Mouse (Mus musculus): ENCODE results near the gene Zfp747. TPM values are rescaled to one million over a fixed set of nuclear protein-coding genes. Genes with fewer than 3 reads are reported as not detected.
A peak's percentile ranks its signal among the peaks of the same experiment; 100 is the strongest.
"Not testable (repeated sequence)": the region's sequence is repeated elsewhere in the genome, so short reads cannot be mapped to it uniquely, and the experiment has no call there.

Zfp747 gene
- total RNA-seq, 2 experiments from 2014 or later = 6.5 to 8.1 TPM

- TF ChIP-seq CTCF (IDR thresholded peaks at IDR 0.05) = no peak
- Histone ChIP-seq H3K27ac (no peak overlapping the region; the same call in 1 of the 2 replicates), H3K4me3 (no peak overlapping the region; the same call in 1 of the 2 replicates)
- intact Hi-C loops (cut with DNase I) = loop anchor here (5.0 kb wide), 1 partner anchor 43 kb away; the partner anchor contains the start of gene Zfp764
- DNase-seq (ENCODE audit: extremely low spot score in 1 of 2, low spot score in 2 of 2) = no peak
These were observed 11.7 kb downstream of the Zfp747 start for GRCm38 (mm10) chr7:127364166-127364565.

- no peak for TF ChIP-seq CTCF (IDR thresholded peaks at IDR 0.05)
- intact Hi-C loops (cut with DNase I) = loop anchor here (5.0 kb wide), 1 partner anchor 44 kb away; the partner anchor contains the start of gene Zfp764
- Histone ChIP-seq H3K27ac (peak overlapping the region; percentile 72), H3K4me3 (peak overlapping the region; percentile 41)
- peak in 1 of 2 experiments; percentile 41 for DNase-seq (ENCODE audit: extremely low spot score in 1 of 2, low spot score in 2 of 2)
These were observed 12.4 kb downstream of the Zfp747 start for GRCm38 (mm10) chr7:127363475-127363921.

GRCm38 (mm10) chr7:127362418-127362817 is 13.4 kb downstream of the Zfp747 start:
- H3K27ac ChIP-seq; DNase-seq (ENCODE audit: extremely low spot score in 1 of 2, low spot score in 2 of 2): not testable (repeated sequence)
- peak overlapping the region; percentile 26; the same call in 1 of the 2 replicates for H3K4me3 ChIP-seq
- intact Hi-C loops (cut with DNase I) = loop anchor here (1.0 to 5.0 kb wide), 3 partner anchors 45 to 136 kb away; partner anchors contain the start of gene Zfp764
- peak; percentile 88 for TF ChIP-seq CTCF (IDR thresholded peaks at IDR 0.05)

- intact Hi-C loops (cut with DNase I) = loop anchor here (5.0 kb wide), 1 partner anchor 46 kb away; the partner anchor contains the start of gene Zfp764
- H3K27ac ChIP-seq = no peak overlapping the region
- TF ChIP-seq CTCF (IDR thresholded peaks at IDR 0.05) = no peak
- H3K4me3 ChIP-seq = no peak overlapping the region
- no peak for DNase-seq (ENCODE audit: extremely low spot score in 1 of 2, low spot score in 2 of 2)
These were observed 14.4 kb downstream of the Zfp747 start for GRCm38 (mm10) chr7:127361449-127361848.

- no peak overlapping the region for H3K4me3 ChIP-seq
- H3K27ac ChIP-seq = no peak overlapping the region
- no peak for TF ChIP-seq CTCF (IDR thresholded peaks at IDR 0.05)
- no peak for DNase-seq (ENCODE audit: extremely low spot score in 1 of 2, low spot score in 2 of 2)
- intact Hi-C loops (cut with DNase I) = loop anchor here (5.0 kb wide), 1 partner anchor 47 kb away; the partner anchor contains the start of gene Zfp764
These were observed 15.6 kb downstream of the Zfp747 start for GRCm38 (mm10) chr7:127360265-127360664.

GRCm38 (mm10) chr7:127358472-127358871 is 17.4 kb downstream of the Zfp747 start:
- no peak overlapping the region for H3K4me3 ChIP-seq
- H3K27ac ChIP-seq = no peak overlapping the region
- no peak for DNase-seq (ENCODE audit: extremely low spot score in 1 of 2, low spot score in 2 of 2)
- intact Hi-C loops (cut with DNase I) = no loop called here
- no peak for TF ChIP-seq CTCF (IDR thresholded peaks at IDR 0.05)

- no peak for TF ChIP-seq CTCF (IDR thresholded peaks at IDR 0.05)
- intact Hi-C loops (cut with DNase I) = no loop called here
- no peak overlapping the region for H3K4me3 ChIP-seq
- DNase-seq (ENCODE audit: extremely low spot score in 1 of 2, low spot score in 2 of 2) = no peak
- no peak overlapping the region for H3K27ac ChIP-seq
These were observed 18.0 kb downstream of the Zfp747 start for GRCm38 (mm10) chr7:127357871-127358270.

- H3K4me3 ChIP-seq = no peak overlapping the region
- DNase-seq (ENCODE audit: extremely low spot score in 1 of 2, low spot score in 2 of 2) = no peak
- intact Hi-C loops (cut with DNase I) = no loop called here
- no peak for TF ChIP-seq CTCF (IDR thresholded peaks at IDR 0.05)
- H3K27ac ChIP-seq = no peak overlapping the region
These were observed 20.1 kb downstream of the Zfp747 start for GRCm38 (mm10) chr7:127355796-127356195.

- no peak for DNase-seq (ENCODE audit: extremely low spot score in 1 of 2, low spot score in 2 of 2)
- H3K27ac ChIP-seq = no peak overlapping the region
- TF ChIP-seq CTCF (IDR thresholded peaks at IDR 0.05) = no peak
- H3K4me3 ChIP-seq = no peak overlapping the region
- intact Hi-C loops (cut with DNase I) = no loop called here
These were observed 24.4 kb downstream of the Zfp747 start for GRCm38 (mm10) chr7:127351230-127352004.

GRCm38 (mm10) chr7:127346676-127347075 is 29.2 kb downstream of the Zfp747 start:
- no peak overlapping the region for H3K27ac ChIP-seq
- H3K4me3 ChIP-seq = no peak overlapping the region
- TF ChIP-seq CTCF (IDR thresholded peaks at IDR 0.05) = no peak
- no peak for DNase-seq (ENCODE audit: extremely low spot score in 1 of 2, low spot score in 2 of 2)
- intact Hi-C loops (cut with DNase I) = loop anchor here (5.0 kb wide), 3 partner anchors 74 to 291 kb away; partner anchors contain the start of gene Sephs2

- intact Hi-C loops (cut with DNase I) = loop anchor here (2.0 to 5.0 kb wide), 4 partner anchors 37 to 292 kb away; partner anchors contain the start of gene Sephs2
- DNase-seq (ENCODE audit: extremely low spot score in 1 of 2, low spot score in 2 of 2) = peak; percentile 85 to 86
- no peak for TF ChIP-seq CTCF (IDR thresholded peaks at IDR 0.05)
- Histone ChIP-seq H3K4me3 (peak within 1 kb of the TSS; percentile 88), H3K27ac (peak within 1 kb of the TSS; percentile 98)
These were observed 30.1 kb downstream of the Zfp747 start, which contains the start of gene Zfp768 for GRCm38 (mm10) chr7:127345512-127346325. Gene Zfp768 (minus strand): TSS chr7:127345589.
